13 mouse cellular contexts compared by ENCODE assay signal in the genomic region with DNA sequence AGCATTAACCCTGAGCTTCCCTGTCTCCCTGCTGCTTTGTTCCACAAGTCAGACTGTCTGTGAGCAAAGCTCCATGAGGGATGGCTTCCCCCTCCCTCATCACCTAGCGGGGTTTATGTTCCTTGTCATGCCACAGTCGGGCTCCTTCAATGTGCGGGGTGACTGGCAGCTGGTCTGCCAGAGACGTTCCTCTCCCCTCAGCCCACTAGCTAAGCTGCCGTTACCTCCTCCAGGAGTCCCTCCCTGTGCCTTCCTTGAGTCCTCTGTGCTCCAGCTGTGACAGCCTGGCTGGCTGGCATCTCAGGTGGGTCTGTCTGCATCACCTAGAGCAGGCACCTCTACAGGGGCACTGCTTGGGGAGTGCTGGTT. TPM values are rescaled to one million over a fixed set of nuclear protein-coding genes. Genes with fewer than 3 reads are reported as not detected.
A peak's percentile ranks its signal among the peaks of the same experiment; 100 is the strongest.
DNase-seq lines count a peak whose midpoint lies in the region; ATAC-seq lines count a peak whose summit lies in the region.
"Had no signal": no experiment of that assay in that cellular context is flagged by ENCODE, and none has a peak within 500 bp of the region (broad histone marks: within the 10 kb centered on the region; RNA-seq: fewer than 3 reads in every experiment).

No protein-coding gene starts in this region.

- H3K27me3 ChIP-seq in forebrain, embryonic 10.5 days (ENCODE audit: poor library complexity, severe bottlenecking) = no peaks in the 10 kb centered on the region
- no peaks in the 10 kb centered on the region for H3K27me3 ChIP-seq in forebrain, embryonic 12.5 days
- H3K27me3 ChIP-seq in kidney, embryonic 14.5 days (ENCODE audit: control insufficient read depth, insufficient read depth, low read length) = no peaks in the 10 kb centered on the region
- H3K27me3 ChIP-seq in forebrain, embryonic 15.5 days = no peaks in the 10 kb centered on the region
- H3K27me3 ChIP-seq in midbrain, embryonic 13.5 days = no peaks in the 10 kb centered on the region
- H3K27me3 ChIP-seq: stomach, embryonic 15.5 days had no signal

- WGBS in forebrain, embryonic 10.5 days = 81% methylated on average over 5 of the region's 5 CpGs
- 60% methylated on average over 5 of the region's 5 CpGs for WGBS in forebrain, embryonic 12.5 days
- 44% methylated on average over 5 of the region's 5 CpGs for WGBS in kidney, embryonic 14.5 days
- 38% methylated on average over 5 of the region's 5 CpGs for WGBS in forebrain, embryonic 15.5 days
- WGBS in midbrain, embryonic 13.5 days = 56% methylated on average over 5 of the region's 5 CpGs

- peaks cover 42% of the 10 kb centered on the region for H3K36me3 ChIP-seq in forebrain, embryonic 10.5 days (replicated peaks)
- peaks cover 16% of the 10 kb centered on the region for H3K36me3 ChIP-seq in forebrain, embryonic 12.5 days (replicated peaks)
- H3K36me3 ChIP-seq in kidney, embryonic 14.5 days (ENCODE audit: control insufficient read depth, insufficient read depth, low read length) = peaks cover 12% of the 10 kb centered on the region; the same call in 1 of the 2 replicates
- peaks cover 9% of the 10 kb centered on the region; the same call in 1 of the 2 replicates for H3K36me3 ChIP-seq in forebrain, embryonic 15.5 days
- peaks cover 16% of the 10 kb centered on the region for H3K36me3 ChIP-seq in midbrain, embryonic 13.5 days

- H3K27ac ChIP-seq in forebrain, embryonic 10.5 days = peak overlapping the region; percentile 66
- no peak overlapping the region for H3K27ac ChIP-seq in forebrain, embryonic 12.5 days
- no peak overlapping the region for H3K27ac ChIP-seq in kidney, embryonic 14.5 days (ENCODE audit: low read depth, low read length)
- peak overlapping the region; percentile 38; the same call in 1 of the 2 replicates for H3K27ac ChIP-seq in forebrain, embryonic 15.5 days (replicated peaks)
- peak overlapping the region; percentile 27; the same call in 1 of the 2 replicates for H3K27ac ChIP-seq in midbrain, embryonic 13.5 days
- H3K27ac ChIP-seq: stomach, embryonic 15.5 days had no signal

- no peak for ATAC-seq in forebrain, embryonic 12.5 days (ENCODE audit: low FRiP score)
- peak; percentile 23; the same call in 1 of the 2 replicates for ATAC-seq in kidney, embryonic 14.5 days (ENCODE audit: low FRiP score, low TSS enrichment)
- no peak; the same call in 1 of the 2 replicates for ATAC-seq in forebrain, embryonic 15.5 days (replicated peaks)
- ATAC-seq in midbrain, embryonic 13.5 days = no peak
- ATAC-seq: intestine, postnatal 0 days had no signal

- H3K4me2 ChIP-seq in forebrain, embryonic 12.5 days = no peak overlapping the region
- H3K4me2 ChIP-seq in kidney, embryonic 14.5 days (replicated peaks; ENCODE audit: low read depth, low read length) = no peak overlapping the region
- no peak overlapping the region for H3K4me2 ChIP-seq in forebrain, embryonic 15.5 days (replicated peaks)
- H3K4me2 ChIP-seq in midbrain, embryonic 13.5 days (replicated peaks) = no peak overlapping the region
- H3K4me2 ChIP-seq: stomach, embryonic 15.5 days had no signal

- H3K9me3 ChIP-seq in forebrain, embryonic 10.5 days = no peaks in the 10 kb centered on the region
- no peaks in the 10 kb centered on the region for H3K9me3 ChIP-seq in forebrain, embryonic 12.5 days
- no peaks in the 10 kb centered on the region for H3K9me3 ChIP-seq in kidney, embryonic 14.5 days (ENCODE audit: control insufficient read depth, low read length)
- H3K9me3 ChIP-seq in forebrain, embryonic 15.5 days = no peaks in the 10 kb centered on the region
- H3K9me3 ChIP-seq in midbrain, embryonic 13.5 days = no peaks in the 10 kb centered on the region
- H3K9me3 ChIP-seq: stomach, embryonic 15.5 days had no signal

- H3K4me3 ChIP-seq in forebrain, embryonic 10.5 days = no peak overlapping the region
- no peak overlapping the region for H3K4me3 ChIP-seq in forebrain, embryonic 12.5 days (replicated peaks)
- no peak overlapping the region for H3K4me3 ChIP-seq in kidney, embryonic 14.5 days (ENCODE audit: low read length)
- H3K4me3 ChIP-seq in forebrain, embryonic 15.5 days = no peak overlapping the region
- no peak overlapping the region for H3K4me3 ChIP-seq in midbrain, embryonic 13.5 days (replicated peaks)
- H3K4me3 ChIP-seq: stomach, embryonic 15.5 days had no signal

- no peak for DNase-seq in forebrain, embryonic 10.5 days (ENCODE audit: extremely low spot score, low spot score)
- no peak for DNase-seq in kidney, adult 11 months
- DNase-seq in right cerebral cortex, postnatal 36 days (ENCODE audit: low spot score in 2 of 2) = no peak
- DNase-seq in urinary bladder, postnatal 36 days (ENCODE audit: low spot score in 2 of 2) = no peak
- DNase-seq: right cerebral cortex, postnatal 25 days had no signal

- peaks cover 21% of the 10 kb centered on the region for H3K4me1 ChIP-seq in forebrain, embryonic 10.5 days
- H3K4me1 ChIP-seq in forebrain, embryonic 12.5 days = peaks cover 18% of the 10 kb centered on the region
- peaks cover 12% of the 10 kb centered on the region for H3K4me1 ChIP-seq in kidney, embryonic 14.5 days (ENCODE audit: control insufficient read depth, insufficient read depth, low read length)
- peaks cover 22% of the 10 kb centered on the region for H3K4me1 ChIP-seq in forebrain, embryonic 15.5 days
- peaks cover 20% of the 10 kb centered on the region for H3K4me1 ChIP-seq in midbrain, embryonic 13.5 days (replicated peaks)

- H3K9ac ChIP-seq in forebrain, embryonic 12.5 days = no peak overlapping the region
- no peak overlapping the region for H3K9ac ChIP-seq in kidney, embryonic 14.5 days (ENCODE audit: low read depth, low read length)
- peak overlapping the region; percentile 35; the same call in 1 of the 2 replicates for H3K9ac ChIP-seq in forebrain, embryonic 15.5 days (replicated peaks)
- H3K9ac ChIP-seq in midbrain, embryonic 13.5 days (replicated peaks) = peak overlapping the region; percentile 43; the same call in 1 of the 2 replicates
- H3K9ac ChIP-seq: stomach, embryonic 15.5 days had no signal

RNA-seq across cellular contexts. Expression of a gene that starts 18.9 kb away (rescaled TPM):
- 15.3 and 17.8 TPM in 2 replicates for polyA plus RNA-seq in forebrain, embryonic 10.5 days (2016; fragmentation: Nextera tagmentation; extraction: Ambion mirVana)
- polyA plus RNA-seq in forebrain, embryonic 12.5 days (2016; fragmentation: Nextera tagmentation; extraction: Ambion mirVana) = 11.5 and 11.7 TPM in 2 replicates
- 9.1 and 11.6 TPM in 2 replicates for polyA plus RNA-seq in kidney, embryonic 14.5 days (2014; fragmentation: Nextera tagmentation; extraction: Ambion mirVana)
- 11.0 and 11.6 TPM in 2 replicates for polyA plus RNA-seq in forebrain, embryonic 15.5 days (2015; fragmentation: Nextera tagmentation; extraction: Ambion mirVana)
- 7.7 and 9.0 TPM in 2 replicates for polyA plus RNA-seq in midbrain, embryonic 13.5 days (2015; fragmentation: Nextera tagmentation; extraction: Ambion mirVana)

RNA-seq across cellular contexts. Expression of a gene that starts 30.4 kb away (rescaled TPM):
- 0.11 TPM in 1 of 2 replicates, not detected in the other for polyA plus RNA-seq in forebrain, embryonic 10.5 days (2016; fragmentation: Nextera tagmentation; extraction: Ambion mirVana)
- 0.27 and 0.34 TPM in 2 replicates for polyA plus RNA-seq in forebrain, embryonic 12.5 days (2016; fragmentation: Nextera tagmentation; extraction: Ambion mirVana)
- polyA plus RNA-seq in kidney, embryonic 14.5 days (2014; fragmentation: Nextera tagmentation; extraction: Ambion mirVana) = 0.99 and 1.3 TPM in 2 replicates
- 0.13 and 0.19 TPM in 2 replicates for polyA plus RNA-seq in forebrain, embryonic 15.5 days (2015; fragmentation: Nextera tagmentation; extraction: Ambion mirVana)
- 0.43 and 0.58 TPM in 2 replicates for polyA plus RNA-seq in midbrain, embryonic 13.5 days (2015; fragmentation: Nextera tagmentation; extraction: Ambion mirVana)
- polyA plus RNA-seq: intestine, postnatal 0 days; liver, embryonic 16.5 days; stomach, embryonic 15.5 days; urinary bladder, adult 2 months had no signal

Comparison
In these comparisons a context has a peak if more than half of its experiments do, and no peak if none do; other contexts are left out.
1. H3K27ac ChIP-seq: peak in forebrain, embryonic 10.5 days (single experiment), forebrain, embryonic 15.5 days (single experiment) and midbrain, embryonic 13.5 days (single experiment); none in forebrain, embryonic 12.5 days (single experiment) and kidney, embryonic 14.5 days (single experiment).
2. H3K9ac ChIP-seq: peak in forebrain, embryonic 15.5 days (single experiment) and midbrain, embryonic 13.5 days (single experiment); none in forebrain, embryonic 12.5 days (single experiment) and kidney, embryonic 14.5 days (single experiment).